Mouse (Mus musculus) limb, embryonic 11.5 days (tissue): ENCODE measurements at regions not wholly inside any gene's neighbourhood (a gene's known extent, or its start where the extent isn't known, plus 50 kb on each side); places are given as distances from the start of the nearest gene placed in this dataset.
A peak's percentile ranks its signal among the peaks of the same experiment; 100 is the strongest.

Source experiments
- ATAC-seq: fragments of 200-750 bp; cut with Nextera tagmentation; 2 replicates; pipeline ENCODE4 v1.8.0; 2017; ENCODE audit warnings: low read depth; ENCODE audit not compliant: insufficient number of reproducible peaks, low FRiP score, low TSS enrichment
- DNase-seq: peaks from one replicate; pipeline ENCODE4 v3.0.0-alpha.2; 2015; ENCODE audit warnings: low spot score
- H3K27ac ChIP-seq: fragments of 300-500 bp; sonication (generic); replicated peaks from 2 replicates; pipeline ENCODE4 v1.5.1; 2014; ENCODE audit warnings: low read depth, mild to moderate bottlenecking, low read length
- H3K27me3 ChIP-seq: fragments of 300-500 bp; sonication (generic); 2 replicates; pipeline ENCODE4 v1.6.1; 2014; ENCODE audit warnings: mild to moderate bottlenecking, low read length, mixed read lengths; ENCODE audit not compliant: control insufficient read depth, insufficient read depth
- H3K36me3 ChIP-seq: fragments of 300-500 bp; sonication (generic); 2 replicates; pipeline ENCODE4 v1.6.1; 2014; ENCODE audit warnings: mild to moderate bottlenecking, low read length, moderate library complexity, mixed read lengths; ENCODE audit not compliant: control insufficient read depth, insufficient read depth
- H3K4me1 ChIP-seq: fragments of 300-500 bp; sonication (generic); 2 replicates; pipeline ENCODE4 v1.6.1; 2014; ENCODE audit warnings: low read length, mixed read lengths; ENCODE audit not compliant: control insufficient read depth, insufficient read depth
- H3K4me2 ChIP-seq: fragments of 300-500 bp; sonication (generic); 2 replicates; pipeline ENCODE4 v1.6.1; 2014; ENCODE audit warnings: low read depth, mild to moderate bottlenecking, moderate library complexity; ENCODE audit not compliant: severe bottlenecking
- H3K4me3 ChIP-seq: fragments of 300-500 bp; sonication (generic); 2 replicates; pipeline ENCODE4 v1.5.1; 2014; ENCODE audit warnings: low read depth, low read length
- H3K9ac ChIP-seq: fragments of 300-500 bp; sonication (generic); 2 replicates; pipeline ENCODE4 v1.6.1; 2014; ENCODE audit warnings: mild to moderate bottlenecking, low read length
- H3K9me3 ChIP-seq: fragments of 300-500 bp; sonication (generic); 2 replicates; pipeline ENCODE4 v1.6.1; 2016; ENCODE audit warnings: low read length; ENCODE audit not compliant: control insufficient read depth
- WGBS: fragments of 180-500 bp; shearing (Covaris S2); extraction: QIAGEN DNeasy Blood & Tissue Kit; methylation state at CpG from one replicate; pipeline ENCODE4 v1.1.7; 2014; 5-methylcytosine and 5-hydroxymethylcytosine counted together

DNA sequence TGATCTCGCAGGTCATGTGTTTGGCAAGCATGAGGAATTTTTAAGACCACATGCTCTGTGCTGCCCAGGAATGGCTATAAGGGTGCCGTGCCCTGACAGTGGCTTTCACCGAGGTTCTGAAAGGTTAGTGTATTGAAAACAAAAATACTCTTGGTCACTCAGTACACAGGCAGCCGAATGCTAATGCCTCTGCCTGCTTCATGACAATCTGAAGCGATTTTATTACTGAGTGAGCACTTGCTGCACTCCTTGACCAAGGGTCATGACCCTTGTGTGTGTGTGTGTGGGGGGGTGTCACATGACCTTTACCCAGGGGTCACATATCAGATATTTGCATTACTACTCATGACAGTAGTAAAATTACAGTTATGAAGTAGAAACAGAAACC is 250.8 kb upstream of the Dnajc19 start:
- WGBS = 22% methylated on average over 5 of the region's 5 CpGs
- H3K36me3 ChIP-seq = no peaks in the 10 kb centered on the region
- ATAC-seq (no peak), DNase-seq (no peak)
- H3K4me1 ChIP-seq = 0 out of 2 replicates have a peak, but pooled peaks cover 3% of the 10 kb centered on the region
- H3K4me2 ChIP-seq = no peak overlapping the region
- no peak overlapping the region for H3K27ac ChIP-seq
- H3K27me3 ChIP-seq = peaks cover 41% of the 10 kb centered on the region
- H3K4me3 ChIP-seq = no peak overlapping the region
- H3K9me3 ChIP-seq = no peaks in the 10 kb centered on the region
- no peak overlapping the region for H3K9ac ChIP-seq

DNA sequence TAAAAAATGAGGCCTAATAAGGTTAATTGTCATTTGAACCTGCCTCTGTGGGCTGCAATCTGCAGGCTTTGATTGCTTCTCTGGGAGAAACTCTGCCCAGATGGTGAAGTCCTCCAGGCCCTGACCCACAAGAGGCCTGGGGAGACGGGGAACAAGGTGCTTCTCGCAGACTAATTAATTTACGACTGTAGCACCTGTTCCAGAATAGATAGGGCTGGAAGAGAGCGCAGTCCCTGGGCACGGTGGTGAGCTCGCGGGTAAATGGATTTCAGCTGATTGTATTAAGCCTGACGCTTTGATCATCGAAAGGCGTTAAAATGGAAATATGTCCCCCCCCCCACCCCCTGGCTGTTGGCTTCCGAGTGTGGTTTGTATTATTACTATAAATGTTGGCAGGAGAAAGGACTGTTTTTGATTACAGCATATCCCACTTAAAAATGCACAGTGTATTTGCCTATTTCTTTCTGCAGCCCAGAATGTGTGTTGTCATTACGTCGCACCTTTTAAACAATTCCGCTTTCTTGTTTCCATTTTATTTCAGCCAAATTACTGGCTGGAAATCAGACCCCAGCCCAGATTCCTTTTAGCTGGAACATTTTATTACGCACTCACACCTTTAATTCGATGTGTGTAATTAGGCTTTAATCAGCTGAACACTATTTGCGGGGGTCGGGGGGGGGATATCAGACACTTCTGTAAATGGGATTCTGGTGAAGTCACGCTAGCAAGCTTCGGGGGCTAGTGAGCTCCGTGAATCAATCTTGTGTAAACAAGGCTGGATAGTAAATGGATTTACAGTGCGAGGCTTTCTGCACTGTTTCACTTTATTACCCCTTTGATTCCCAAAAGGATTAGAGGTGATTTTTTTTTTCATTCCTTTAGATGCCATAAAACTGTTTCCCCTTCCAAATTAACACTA is 250.1 kb upstream of the Dnajc19 start:
- no peak overlapping the region for H3K4me2 ChIP-seq
- ATAC-seq (no peak), DNase-seq (no peak)
- 15% methylated on average over 22 of the region's 22 CpGs for WGBS
- H3K27ac ChIP-seq = no peak overlapping the region
- no peak overlapping the region for H3K4me3 ChIP-seq
- no peak overlapping the region for H3K9ac ChIP-seq
- H3K36me3 ChIP-seq = no peaks in the 10 kb centered on the region
- H3K4me1 ChIP-seq = 0 out of 2 replicates have a peak, but pooled peaks cover 3% of the 10 kb centered on the region
- H3K27me3 ChIP-seq = peaks cover 45% of the 10 kb centered on the region
- H3K9me3 ChIP-seq = no peaks in the 10 kb centered on the region

DNA sequence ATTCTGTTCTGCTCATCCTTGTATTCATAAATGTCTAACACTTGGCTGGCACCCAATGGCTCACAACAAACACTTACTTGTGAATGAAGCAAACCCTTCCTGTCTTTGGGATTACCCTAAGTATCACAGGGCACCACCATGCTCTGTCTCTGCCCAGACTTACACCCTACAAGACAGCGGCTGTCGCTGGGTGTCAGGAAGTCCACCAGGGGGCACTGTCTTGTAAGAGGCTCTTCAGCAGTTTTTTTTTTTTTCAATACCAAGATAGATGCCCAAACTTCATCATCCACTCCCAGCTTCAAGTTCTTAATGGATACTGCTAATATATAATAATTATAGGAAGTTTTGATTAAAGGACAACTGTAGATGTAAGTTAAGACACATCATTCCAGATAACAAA is 247.7 kb upstream of the Dnajc19 start:
- Histone ChIP-seq H3K4me1 (0 out of 2 replicates have a peak, but pooled peaks cover 3% of the 10 kb centered on the region), H3K4me3 (no peak overlapping the region), H3K36me3 (no peaks in the 10 kb centered on the region), H3K9ac (no peak overlapping the region), H3K9me3 (no peaks in the 10 kb centered on the region), H3K27ac (no peak overlapping the region), H3K27me3 (peaks cover 49% of the 10 kb centered on the region), H3K4me2 (no peak overlapping the region)
- WGBS = 24% methylated on average over 2 of the region's 2 CpGs
- ATAC-seq = no peak
- DNase-seq = peak; percentile 49

DNA sequence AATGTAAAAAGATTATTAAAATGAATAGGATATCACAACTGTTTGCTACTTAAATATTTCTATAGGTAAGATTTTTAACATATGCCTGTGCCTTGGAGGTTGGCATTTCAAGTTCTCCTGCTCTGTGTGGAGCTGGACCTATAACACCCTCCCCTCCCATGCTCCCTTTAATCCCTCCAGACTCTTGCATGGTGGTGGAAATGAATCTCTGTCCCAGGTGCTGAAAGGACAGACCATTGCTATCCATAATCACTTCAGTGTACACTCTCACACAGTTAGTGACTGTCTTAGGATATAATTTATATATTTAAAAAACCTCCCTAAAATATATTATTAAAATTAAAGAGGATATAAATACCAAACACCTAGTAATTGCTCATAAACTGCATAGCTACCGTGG is 244.5 kb upstream of the Dnajc19 start:
- H3K4me1 ChIP-seq = peaks cover 10% of the 10 kb centered on the region; the same call in 1 of the 2 replicates
- no peak overlapping the region for H3K4me2 ChIP-seq
- H3K9ac ChIP-seq = no peak overlapping the region
- peaks cover 56% of the 10 kb centered on the region for H3K27me3 ChIP-seq
- DNase-seq (no peak), ATAC-seq (no peak)
- no peaks in the 10 kb centered on the region for H3K9me3 ChIP-seq
- H3K36me3 ChIP-seq = no peaks in the 10 kb centered on the region
- 91% methylated on average over 1 of the region's 1 CpGs for WGBS
- no peak overlapping the region for H3K4me3 ChIP-seq
- no peak overlapping the region for H3K27ac ChIP-seq

DNA sequence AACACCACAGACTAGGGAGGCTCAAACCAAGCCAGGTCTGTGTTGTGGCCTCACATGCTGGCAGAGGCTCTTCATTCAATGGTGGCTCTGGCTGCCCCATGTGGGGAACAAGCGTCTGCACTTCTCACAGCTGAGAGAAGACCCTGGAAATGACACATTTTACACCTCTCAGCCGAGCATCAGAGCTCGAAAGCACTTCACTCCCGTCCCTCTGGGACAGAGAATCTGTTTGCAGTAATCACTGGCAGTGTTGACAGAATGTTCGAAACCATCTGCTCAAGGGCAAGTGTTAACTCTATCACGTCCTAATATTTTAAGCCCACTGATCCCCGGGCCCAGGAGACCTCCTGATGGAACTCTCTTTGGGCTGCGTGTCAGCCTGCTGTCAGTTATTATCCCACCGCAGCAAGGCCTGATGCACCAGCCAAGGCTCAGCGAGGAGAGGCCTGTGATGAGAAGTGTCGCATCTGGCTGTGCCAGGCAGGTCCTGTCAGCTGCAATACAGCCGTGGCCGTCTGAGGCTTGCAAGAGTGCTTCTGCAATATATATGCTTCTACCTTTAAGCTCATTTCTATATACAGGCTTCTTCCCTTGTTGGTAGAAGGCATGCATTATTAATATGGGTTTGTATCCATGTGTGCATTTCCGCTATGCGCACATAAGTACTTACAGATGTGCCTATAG is 241.5 kb upstream of the Dnajc19 start:
- Histone ChIP-seq H3K27ac (no peak overlapping the region), H3K27me3 (peaks cover 49% of the 10 kb centered on the region), H3K4me3 (no peak overlapping the region), H3K9me3 (no peaks in the 10 kb centered on the region), H3K36me3 (no peaks in the 10 kb centered on the region), H3K9ac (no peak overlapping the region), H3K4me2 (no peak overlapping the region), H3K4me1 (peaks cover 10% of the 10 kb centered on the region; the same call in 1 of the 2 replicates)
- DNase-seq (peak; percentile 35), ATAC-seq (peak; percentile 79)
- WGBS = 16% methylated on average over 15 of the region's 15 CpGs

DNA sequence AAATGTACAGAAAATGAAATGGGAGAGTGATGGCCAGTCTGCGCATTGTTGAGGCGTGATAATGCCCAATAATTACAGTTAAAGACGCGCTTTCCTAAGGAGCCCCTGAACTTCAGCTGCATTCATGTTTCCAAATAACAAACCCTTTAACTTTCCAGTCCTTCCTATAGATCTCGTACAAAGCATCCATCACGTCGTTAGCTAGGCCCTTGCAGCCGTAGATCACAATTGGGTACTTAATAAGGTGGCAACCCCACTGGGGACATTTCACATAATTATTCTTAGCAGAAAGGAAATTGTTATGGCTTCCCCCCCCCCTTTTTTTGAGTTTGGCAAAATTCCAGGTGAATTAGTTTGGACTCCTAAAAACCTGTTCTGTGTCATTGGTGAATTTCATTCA is 233.7 kb upstream of the Dnajc19 start:
- 45% methylated on average over 8 of the region's 8 CpGs for WGBS
- DNase-seq = no peak
- no peaks in the 10 kb centered on the region for H3K36me3 ChIP-seq
- no peak overlapping the region for H3K9ac ChIP-seq
- H3K4me3 ChIP-seq = no peak overlapping the region
- H3K27me3 ChIP-seq = peaks cover 21% of the 10 kb centered on the region
- H3K4me1 ChIP-seq = peaks cover 5% of the 10 kb centered on the region; the same call in 1 of the 2 replicates
- no peaks in the 10 kb centered on the region for H3K9me3 ChIP-seq
- H3K4me2 ChIP-seq = no peak overlapping the region
- no peak overlapping the region for H3K27ac ChIP-seq
- no peak for ATAC-seq

DNA sequence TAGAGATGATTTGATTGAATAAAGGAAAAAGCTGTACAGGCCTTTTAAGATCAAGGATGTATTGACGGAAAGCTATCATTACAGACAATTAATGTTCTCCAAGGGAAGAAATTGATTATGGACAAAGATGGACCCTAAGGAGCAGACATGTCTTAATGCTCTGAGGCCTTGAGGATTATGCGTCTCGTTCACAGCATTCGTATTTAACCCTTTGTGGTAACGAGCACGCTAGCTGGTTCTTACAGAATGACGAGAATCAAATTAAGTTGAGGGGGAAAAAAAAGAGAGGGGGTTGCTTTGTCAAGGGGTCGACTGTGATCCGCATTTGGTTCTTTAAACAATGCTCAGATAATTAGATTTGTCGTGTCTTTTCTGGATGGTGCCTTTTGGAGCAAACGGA is 233.3 kb upstream of the Dnajc19 start:
- Histone ChIP-seq H3K4me3 (no peak overlapping the region), H3K9me3 (no peaks in the 10 kb centered on the region), H3K4me2 (no peak overlapping the region), H3K27ac (no peak overlapping the region), H3K4me1 (peaks cover 5% of the 10 kb centered on the region; the same call in 1 of the 2 replicates), H3K9ac (no peak overlapping the region), H3K36me3 (no peaks in the 10 kb centered on the region), H3K27me3 (peaks cover 20% of the 10 kb centered on the region)
- ATAC-seq = no peak
- no peak for DNase-seq
- 66% methylated on average over 11 of the region's 11 CpGs for WGBS

DNA sequence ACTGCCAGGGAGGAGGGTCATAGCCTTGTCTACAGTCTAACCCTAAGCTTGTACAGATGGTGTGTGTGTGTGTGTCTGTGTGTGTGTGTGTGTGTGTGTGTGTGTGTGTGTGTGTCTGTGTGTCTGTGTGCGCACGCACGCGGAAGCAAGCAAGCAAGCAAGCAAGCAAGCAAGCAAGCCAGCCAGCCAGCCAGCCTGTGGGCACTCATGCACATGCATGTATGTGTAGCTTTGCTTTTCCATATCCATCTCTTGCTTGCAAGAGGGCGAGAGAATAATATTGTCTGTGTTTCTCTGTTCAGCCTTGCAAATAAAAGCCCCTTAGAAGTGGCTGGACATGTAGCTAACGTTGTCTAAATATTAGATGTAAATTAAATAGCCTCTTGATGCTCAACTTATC is 230.8 kb upstream of the Dnajc19 start:
- no peak overlapping the region for H3K4me3 ChIP-seq
- no peak overlapping the region for H3K27ac ChIP-seq
- H3K27me3 ChIP-seq = peaks cover 10% of the 10 kb centered on the region; the same call in 1 of the 2 replicates
- ATAC-seq = no peak
- no peaks in the 10 kb centered on the region for H3K9me3 ChIP-seq
- H3K4me2 ChIP-seq = no peak overlapping the region
- peaks cover 5% of the 10 kb centered on the region; the same call in 1 of the 2 replicates for H3K4me1 ChIP-seq
- no peak for DNase-seq
- H3K9ac ChIP-seq = no peak overlapping the region
- WGBS = 89% methylated on average over 6 of the region's 6 CpGs
- no peaks in the 10 kb centered on the region for H3K36me3 ChIP-seq
